Mouse (Mus musculus) limb, embryonic 11.5 days (tissue): Measurements from ENCODE around the gene Cux1. TPM values are rescaled to one million over a fixed set of nuclear protein-coding genes. Genes with fewer than 3 reads are reported as not detected.

ENCODE experiments used
- ATAC-seq: fragments of 200-750 bp; cut with Nextera tagmentation; 2 replicates; pipeline ENCODE4 v1.8.0; 2017; ENCODE audit warnings: low read depth; ENCODE audit not compliant: insufficient number of reproducible peaks, low FRiP score, low TSS enrichment
- DNase-seq: peaks from one replicate; pipeline ENCODE4 v3.0.0-alpha.2; 2015; ENCODE audit warnings: low spot score
- H3K27ac ChIP-seq: fragments of 300-500 bp; sonication (generic); replicated peaks from 2 replicates; pipeline ENCODE4 v1.5.1; 2014; ENCODE audit warnings: low read depth, mild to moderate bottlenecking, low read length
- H3K27me3 ChIP-seq: fragments of 300-500 bp; sonication (generic); 2 replicates; pipeline ENCODE4 v1.6.1; 2014; ENCODE audit warnings: mild to moderate bottlenecking, low read length, mixed read lengths; ENCODE audit not compliant: control insufficient read depth, insufficient read depth
- H3K36me3 ChIP-seq: fragments of 300-500 bp; sonication (generic); 2 replicates; pipeline ENCODE4 v1.6.1; 2014; ENCODE audit warnings: mild to moderate bottlenecking, low read length, moderate library complexity, mixed read lengths; ENCODE audit not compliant: control insufficient read depth, insufficient read depth
- H3K4me1 ChIP-seq: fragments of 300-500 bp; sonication (generic); 2 replicates; pipeline ENCODE4 v1.6.1; 2014; ENCODE audit warnings: low read length, mixed read lengths; ENCODE audit not compliant: control insufficient read depth, insufficient read depth
- H3K4me2 ChIP-seq: fragments of 300-500 bp; sonication (generic); 2 replicates; pipeline ENCODE4 v1.6.1; 2014; ENCODE audit warnings: low read depth, mild to moderate bottlenecking, moderate library complexity; ENCODE audit not compliant: severe bottlenecking
- H3K4me3 ChIP-seq: fragments of 300-500 bp; sonication (generic); 2 replicates; pipeline ENCODE4 v1.5.1; 2014; ENCODE audit warnings: low read depth, low read length
- H3K9ac ChIP-seq: fragments of 300-500 bp; sonication (generic); 2 replicates; pipeline ENCODE4 v1.6.1; 2014; ENCODE audit warnings: mild to moderate bottlenecking, low read length
- H3K9me3 ChIP-seq: fragments of 300-500 bp; sonication (generic); 2 replicates; pipeline ENCODE4 v1.6.1; 2016; ENCODE audit warnings: low read length; ENCODE audit not compliant: control insufficient read depth
- WGBS: fragments of 180-500 bp; shearing (Covaris S2); extraction: QIAGEN DNeasy Blood & Tissue Kit; methylation state at CpG from one replicate; pipeline ENCODE4 v1.1.7; 2014; 5-methylcytosine and 5-hydroxymethylcytosine counted together
- polyA plus RNA-seq: library from polyadenylated mRNA; unstranded; fragments of >200 nt; fragmentation: Nextera tagmentation; extraction: Ambion mirVana; gene quantifications from 2 replicates; pipeline ENCODE4 v1.2.1, GENCODE M21; 2014

Cux1 gene
- polyA plus RNA-seq, 1 experiment from 2014 or later: 65.6 TPM

DNA sequence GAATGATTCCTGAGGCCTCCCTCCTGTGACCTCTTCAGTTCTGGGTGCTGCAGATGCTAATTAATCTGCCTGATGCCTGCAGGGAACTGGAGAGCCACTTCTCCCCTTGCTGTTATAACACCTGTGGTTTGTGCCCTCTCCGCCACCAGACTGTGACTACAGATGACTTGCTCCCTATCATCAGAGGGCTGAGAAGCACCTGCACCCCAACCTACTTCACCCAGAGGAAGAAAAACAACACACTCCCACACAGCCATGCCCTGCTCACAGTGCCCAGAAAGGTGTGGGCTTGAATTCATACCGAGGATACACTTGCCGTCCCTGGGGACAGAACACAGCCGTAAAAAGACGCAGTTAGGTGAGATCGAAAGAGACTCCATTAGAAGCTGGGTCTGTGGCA, 326.1 kb downstream of the Cux1 start:
- no peaks in the 10 kb centered on the region for H3K9me3 ChIP-seq
- no peak overlapping the region for H3K27ac ChIP-seq
- DNase-seq: no peak
- no peaks in the 10 kb centered on the region for H3K36me3 ChIP-seq
- H3K27me3 ChIP-seq: no peaks in the 10 kb centered on the region
- ATAC-seq: no peak
- 77% methylated on average over 6 of the region's 6 CpGs for WGBS
- H3K4me3 ChIP-seq: no peak overlapping the region
- H3K4me2 ChIP-seq: no peak overlapping the region
- H3K4me1 ChIP-seq: peaks cover 23% of the 10 kb centered on the region
- no peak overlapping the region for H3K9ac ChIP-seq

DNA sequence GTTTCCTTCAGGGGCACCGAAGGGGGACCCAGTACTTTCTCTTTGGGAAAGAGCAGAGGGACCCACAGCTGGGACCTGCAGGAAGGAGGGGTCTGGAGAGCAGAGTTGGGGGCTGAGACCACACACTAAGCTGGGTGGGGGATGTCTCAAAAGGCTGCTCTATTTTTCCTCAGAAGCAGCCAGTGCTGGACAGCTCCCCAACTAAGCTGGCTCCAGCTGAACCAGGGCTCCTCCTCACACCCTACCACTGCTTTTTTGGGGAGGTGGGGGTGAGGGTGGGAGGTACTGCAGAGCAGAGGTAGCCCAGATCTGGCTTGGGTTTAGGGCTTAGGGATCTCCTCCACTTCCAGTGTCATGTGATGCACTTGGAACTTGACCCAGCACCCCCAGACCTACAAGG, 326.9 kb downstream of the Cux1 start:
- H3K4me3 ChIP-seq: no peak overlapping the region
- H3K36me3 ChIP-seq: no peaks in the 10 kb centered on the region
- H3K27ac ChIP-seq: no peak overlapping the region
- ATAC-seq (no peak), DNase-seq (no peak)
- H3K9me3 ChIP-seq: no peaks in the 10 kb centered on the region
- 68% methylated on average over 1 of the region's 1 CpGs for WGBS
- H3K9ac ChIP-seq: no peak overlapping the region
- H3K4me1 ChIP-seq: peaks cover 17% of the 10 kb centered on the region; the same call in 1 of the 2 replicates
- H3K27me3 ChIP-seq: no peaks in the 10 kb centered on the region
- no peak overlapping the region for H3K4me2 ChIP-seq

DNA sequence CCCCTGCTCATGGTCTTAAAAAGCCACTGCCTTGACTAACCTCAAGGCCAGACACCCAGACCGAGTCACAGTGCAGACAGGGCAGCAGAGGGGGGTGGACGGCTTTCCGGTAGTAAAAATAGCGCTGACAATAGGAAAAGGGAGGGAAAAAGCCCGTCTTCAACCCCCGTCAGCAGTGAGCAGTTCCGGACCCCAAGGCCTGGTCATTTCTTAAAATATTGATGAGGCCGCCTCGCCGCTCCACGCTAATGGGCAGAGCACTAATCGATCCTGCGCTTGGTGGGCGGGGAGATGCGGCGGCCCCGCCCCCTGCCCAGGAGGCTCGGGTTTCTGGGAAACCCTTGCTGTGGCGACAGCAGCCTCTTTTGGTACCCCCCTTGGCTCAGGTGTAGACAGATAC, 329.7 kb downstream of the Cux1 start:
- Histone ChIP-seq H3K4me3 (peak overlapping the region; percentile 7; the same call in 1 of the 2 replicates), H3K4me1 (0 out of 2 replicates have a peak, but pooled peaks cover 9% of the 10 kb centered on the region), H3K9me3 (no peaks in the 10 kb centered on the region), H3K27ac (no peak overlapping the region), H3K27me3 (0 out of 2 replicates have a peak, but pooled peaks cover 4% of the 10 kb centered on the region), H3K4me2 (peak overlapping the region; percentile 34), H3K36me3 (no peaks in the 10 kb centered on the region), H3K9ac (no peak overlapping the region)
- DNase-seq (peak; percentile 53), ATAC-seq (no peak)
- under 1% methylated on average over 19 of the region's 19 CpGs for WGBS

DNA sequence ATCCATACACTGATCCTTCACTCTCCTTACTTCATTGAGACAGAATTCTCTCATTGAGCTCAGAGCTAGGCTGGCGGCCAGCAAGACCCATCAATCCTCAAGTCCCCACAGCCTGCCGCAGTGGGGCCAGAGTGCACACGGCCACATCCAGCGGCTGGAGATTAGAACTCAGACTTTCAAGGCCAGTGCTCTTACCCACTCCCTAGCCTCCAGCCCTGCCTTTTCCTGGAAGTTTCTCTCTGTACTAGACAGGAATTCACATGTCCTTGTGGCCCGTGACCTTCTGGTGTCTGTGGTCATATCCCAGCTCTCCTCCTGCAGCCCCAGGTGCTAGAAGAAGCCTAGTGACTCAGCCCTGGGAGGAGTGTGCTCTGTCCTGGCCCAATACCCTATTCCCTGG, 330.7 kb downstream of the Cux1 start:
- Histone ChIP-seq H3K4me2 (no peak overlapping the region), H3K9me3 (no peaks in the 10 kb centered on the region), H3K27me3 (0 out of 2 replicates have a peak, but pooled peaks cover 4% of the 10 kb centered on the region), H3K4me1 (0 out of 2 replicates have a peak, but pooled peaks cover 9% of the 10 kb centered on the region), H3K4me3 (no peak overlapping the region), H3K36me3 (no peaks in the 10 kb centered on the region; the same call in 1 of the 2 replicates), H3K27ac (no peak overlapping the region), H3K9ac (no peak overlapping the region)
- DNase-seq (no peak), ATAC-seq (no peak)
- 77% methylated on average over 5 of the region's 5 CpGs for WGBS

DNA sequence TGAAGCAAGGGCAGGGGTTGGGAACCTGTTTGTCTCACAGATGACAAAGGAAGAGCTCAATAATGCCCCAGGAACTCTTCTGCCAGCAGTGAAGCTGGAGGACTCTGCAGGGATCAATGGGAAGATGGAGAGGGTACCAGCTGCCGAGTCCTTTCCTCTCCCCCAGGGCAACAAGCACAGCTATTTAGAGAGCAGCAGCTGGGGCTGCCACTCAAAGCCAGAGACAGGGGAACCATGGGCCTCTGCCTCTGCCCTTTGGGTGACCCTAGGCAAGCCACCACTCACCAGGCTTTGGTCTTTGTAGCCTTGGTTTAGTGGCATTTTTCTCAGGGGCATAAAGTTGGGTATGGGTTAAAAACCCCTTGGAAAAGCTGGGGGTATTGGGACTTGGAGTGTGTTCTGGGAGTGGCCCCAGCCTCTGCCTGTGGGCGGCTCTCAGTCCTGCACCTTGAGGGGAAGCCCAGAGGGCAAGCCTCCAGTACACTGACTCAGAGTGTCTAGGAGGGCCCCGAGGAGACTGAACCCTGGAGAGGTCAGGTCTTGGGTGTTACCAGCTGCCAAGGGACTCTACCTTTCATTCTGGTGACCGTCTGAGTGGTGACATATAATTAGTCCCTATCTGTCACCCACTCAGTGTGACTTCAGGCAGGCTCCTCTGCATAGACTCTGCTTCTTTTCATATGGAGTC, 336.8 kb downstream of the Cux1 start:
- Histone ChIP-seq H3K9me3 (no peaks in the 10 kb centered on the region), H3K4me1 (no peaks in the 10 kb centered on the region), H3K27ac (no peak overlapping the region), H3K36me3 (peaks cover 3% of the 10 kb centered on the region), H3K4me3 (no peak overlapping the region), H3K9ac (no peak overlapping the region), H3K4me2 (no peak overlapping the region), H3K27me3 (0 out of 2 replicates have a peak, but pooled peaks cover 4% of the 10 kb centered on the region)
- ATAC-seq (no peak), DNase-seq (no peak)
- WGBS: 68% methylated on average over 4 of the region's 4 CpGs

DNA sequence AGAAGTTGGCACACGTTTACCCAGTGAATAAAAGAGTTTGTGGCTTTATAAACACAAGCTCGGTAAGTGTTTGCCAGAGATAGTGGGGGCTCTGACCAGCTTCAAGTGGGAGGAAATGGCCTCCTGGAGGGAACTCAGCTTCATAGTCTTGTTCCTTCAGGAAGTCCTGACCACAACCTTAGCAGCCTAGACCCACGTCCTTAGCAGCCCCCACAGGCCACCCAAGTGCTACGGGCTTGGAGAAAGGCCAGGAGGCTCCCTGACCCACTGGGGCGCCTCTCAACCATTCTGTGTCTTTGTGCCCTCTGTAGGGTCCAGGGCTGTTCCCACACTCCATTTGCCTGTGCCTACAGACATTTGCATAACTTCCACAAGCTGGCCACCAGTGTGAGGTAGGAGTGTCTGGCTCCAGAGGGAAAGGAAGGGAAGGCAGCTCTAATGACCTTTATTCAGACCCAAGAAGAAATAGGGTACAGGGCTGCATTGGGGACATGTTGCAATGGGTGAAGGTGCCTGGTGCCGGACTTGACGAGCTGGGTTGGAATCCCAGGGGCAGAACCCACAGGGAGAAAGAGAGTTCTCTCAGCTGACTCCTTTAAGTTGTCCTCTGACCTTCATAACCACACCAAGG, 340.9 kb downstream of the Cux1 start:
- no peak overlapping the region for H3K9ac ChIP-seq
- no peak overlapping the region for H3K4me3 ChIP-seq
- no peak overlapping the region for H3K27ac ChIP-seq
- no peaks in the 10 kb centered on the region for H3K9me3 ChIP-seq
- H3K4me2 ChIP-seq: no peak overlapping the region
- WGBS: 87% methylated on average over 7 of the region's 7 CpGs
- H3K4me1 ChIP-seq: no peaks in the 10 kb centered on the region
- H3K36me3 ChIP-seq: peaks cover 9% of the 10 kb centered on the region
- no peaks in the 10 kb centered on the region for H3K27me3 ChIP-seq
- ATAC-seq (no peak), DNase-seq (no peak)

DNA sequence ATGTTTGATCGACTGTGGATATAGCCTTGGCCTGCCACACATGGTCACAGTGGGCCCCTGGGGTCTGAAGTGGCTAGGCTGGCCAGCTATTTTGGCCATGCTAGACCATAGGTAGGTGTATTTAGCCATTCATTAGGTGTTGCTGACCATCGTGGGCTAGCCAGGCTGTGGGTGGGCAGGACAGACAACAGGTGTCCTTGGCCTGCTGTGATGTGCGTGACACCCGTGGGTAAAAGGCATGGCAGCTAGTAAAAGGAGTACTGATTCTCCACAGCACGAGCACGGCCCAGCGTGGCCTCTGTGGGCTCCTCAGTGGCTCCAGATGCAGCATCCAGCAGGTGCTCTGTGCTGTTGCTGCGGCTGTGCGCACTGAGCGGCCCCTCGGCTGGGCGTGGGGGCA, 348.7 kb downstream of the Cux1 start:
- H3K9me3 ChIP-seq: peaks cover 2% of the 10 kb centered on the region; the same call in 1 of the 2 replicates
- ATAC-seq: no peak
- no peaks in the 10 kb centered on the region for H3K27me3 ChIP-seq
- no peaks in the 10 kb centered on the region for H3K36me3 ChIP-seq
- no peak overlapping the region for H3K27ac ChIP-seq
- H3K9ac ChIP-seq: no peak overlapping the region
- no peak overlapping the region for H3K4me3 ChIP-seq
- no peak overlapping the region for H3K4me2 ChIP-seq
- H3K4me1 ChIP-seq: no peaks in the 10 kb centered on the region
- WGBS: 84% methylated on average over 12 of the region's 12 CpGs
- no peak for DNase-seq

DNA sequence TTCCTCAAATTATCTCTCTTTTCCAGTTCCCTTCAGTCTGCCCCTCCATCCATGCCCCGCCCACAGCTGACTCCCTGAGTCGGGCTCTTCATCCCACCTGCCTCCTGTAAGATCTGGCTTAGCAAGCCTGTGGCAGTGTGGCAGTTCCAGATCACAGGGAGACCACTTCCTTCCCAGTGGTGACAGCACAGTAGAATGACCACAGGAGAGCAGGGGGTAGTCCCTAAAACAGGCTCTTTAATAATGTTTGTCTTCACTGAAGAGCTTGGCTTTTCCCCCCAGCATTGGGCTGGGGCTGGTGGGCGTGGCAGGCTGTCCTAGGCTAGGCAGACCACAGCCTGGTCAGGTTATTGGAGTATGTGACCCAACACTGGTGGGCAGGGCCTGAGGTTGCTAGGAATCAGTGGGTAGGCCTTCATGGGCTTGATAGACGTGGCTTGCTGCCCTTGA, 349.3 kb downstream of the Cux1 start:
- no peak for DNase-seq
- no peaks in the 10 kb centered on the region for H3K27me3 ChIP-seq
- WGBS: 71% methylated on average over 4 of the region's 4 CpGs
- no peak overlapping the region for H3K4me3 ChIP-seq
- no peak overlapping the region for H3K4me2 ChIP-seq
- no peak overlapping the region for H3K27ac ChIP-seq
- H3K36me3 ChIP-seq: no peaks in the 10 kb centered on the region
- ATAC-seq: no peak
- no peaks in the 10 kb centered on the region for H3K4me1 ChIP-seq
- peaks cover 2% of the 10 kb centered on the region; the same call in 1 of the 2 replicates for H3K9me3 ChIP-seq
- H3K9ac ChIP-seq: no peak overlapping the region
